Mouse (Mus musculus) MEL (cell line): ENCODE results near the gene Slc44a2. TPM values are rescaled to one million over a fixed set of nuclear protein-coding genes. Genes with fewer than 3 reads are reported as not detected.
A peak's percentile ranks its signal among the peaks of the same experiment; 100 is the strongest.

ENCODE experiments used
- DNase-seq: peaks from one replicate; pipeline ENCODE4 v3.0.0; 2011; ENCODE audit warnings: low read depth, low spot score
- H3K27ac ChIP-seq: 2 replicates; pipeline ENCODE4 v1.5.1; 2012; ENCODE audit warnings: low read depth, mild to moderate bottlenecking, control low read depth, low read length, moderate library complexity; ENCODE audit not compliant: control insufficient read depth
- H3K27me3 ChIP-seq, 2 experiments: fragments of 150-350 bp in 1 of 2; sonication (generic) in 1 of 2; 2 replicates each; pipeline ENCODE4 v1.6.1; 2012; ENCODE audit warnings: low read length in 2 of 2, mild to moderate bottlenecking in 2 of 2, improper control_type of control experiment in 1 of 2, moderate library complexity in 1 of 2; ENCODE audit not compliant: insufficient read depth in 2 of 2, control insufficient read depth in 1 of 2
- H3K36me3 ChIP-seq, 2 experiments: 2 replicates each; pipeline ENCODE4 v1.6.1; 2012 to 2014; ENCODE audit warnings: low read length in 2 of 2, improper control_type of control experiment in 1 of 2, inconsistent platforms in 1 of 2, mild to moderate bottlenecking in 1 of 2; ENCODE audit not compliant: insufficient read depth in 2 of 2, control insufficient read depth in 1 of 2
- H3K4me1 ChIP-seq, 2 experiments: fragments of 150-350 bp in 1 of 2; sonication (generic) in 1 of 2; 2 replicates each; pipeline ENCODE4 v1.6.1; 2012; ENCODE audit warnings: low read length in 2 of 2, improper control_type of control experiment in 1 of 2, mild to moderate bottlenecking in 1 of 2; ENCODE audit not compliant: insufficient read depth in 2 of 2, control insufficient read depth in 1 of 2
- H3K4me3 ChIP-seq, 2 experiments: fragments of 150-350 bp in 1 of 2; sonication (generic) in 1 of 2; 2 replicates each; pipeline ENCODE4 v1.5.1; 2012; ENCODE audit warnings: low read depth in 2 of 2, low read length in 2 of 2, mild to moderate bottlenecking in 2 of 2, moderate library complexity in 2 of 2, control low read depth in 1 of 2, improper control_type of control experiment in 1 of 2; ENCODE audit not compliant: control insufficient read depth in 1 of 2, insufficient read depth in 1 of 2
- H3K79me2 ChIP-seq: 2 replicates; pipeline ENCODE4 v1.6.1; 2012; ENCODE audit warnings: mild to moderate bottlenecking, low read length, moderate library complexity; ENCODE audit not compliant: control insufficient read depth, poor library complexity, insufficient read depth
- H3K9ac ChIP-seq: 2 replicates; pipeline ENCODE4 v1.6.1; 2012; ENCODE audit warnings: low read depth, mild to moderate bottlenecking, control low read depth, low read length, moderate library complexity; ENCODE audit not compliant: control insufficient read depth, poor library complexity, severe bottlenecking
- H3K9me3 ChIP-seq: fragments of 150-350 bp; sonication (generic); replicated peaks from 2 replicates; pipeline ENCODE4 v1.6.1; 2012; ENCODE audit warnings: mild to moderate bottlenecking, low read length, improper control_type of control experiment, moderate library complexity; ENCODE audit not compliant: insufficient read depth
- CHD1 ChIP-seq: IDR thresholded peaks from 2 replicates; pipeline ENCODE4 v1.6.1; 2012; ENCODE audit warnings: low read depth, mild to moderate bottlenecking, inconsistent platforms, low read length, improper control_type of control experiment
- CTCF ChIP-seq, 3 experiments: IDR thresholded peaks in 2 of 3; conservative IDR thresholded peaks in 1 of 3; 2 replicates each; pipeline ENCODE4 v1.5.1; 2011 to 2012; ENCODE audit warnings: low read length in 3 of 3, low read depth in 2 of 3, mild to moderate bottlenecking in 2 of 3, improper control_type of control experiment in 1 of 3, inconsistent platforms in 1 of 3, mixed read lengths in 1 of 3, moderate library complexity in 1 of 3; ENCODE audit not compliant: control insufficient read depth in 1 of 3, insufficient read depth in 1 of 3, poor library complexity in 1 of 3, severe bottlenecking in 1 of 3
- E2F4 ChIP-seq: IDR thresholded peaks from 2 replicates; pipeline ENCODE4 v1.6.1; 2011; ENCODE audit warnings: low read depth, low read length, improper control_type of control experiment, borderline replicate concordance
- EP300 ChIP-seq, 2 experiments: IDR thresholded peaks; 2 replicates each; pipeline ENCODE4 v1.6.1; 2011; ENCODE audit warnings: improper control_type of control experiment in 2 of 2, low read length in 2 of 2, low read depth in 1 of 2, mild to moderate bottlenecking in 1 of 2
- ETS1 ChIP-seq: IDR thresholded peaks from 2 replicates; pipeline ENCODE4 v1.6.1; 2012; ENCODE audit warnings: low read depth, mild to moderate bottlenecking, inconsistent platforms, low read length, improper control_type of control experiment, moderate library complexity
- GATA1 ChIP-seq: IDR thresholded peaks from 2 replicates; pipeline ENCODE4 v1.6.1; 2011; ENCODE audit warnings: low read depth, low read length, improper control_type of control experiment
- HCFC1 ChIP-seq: IDR thresholded peaks from 2 replicates; pipeline ENCODE4 v1.6.1; 2012; ENCODE audit warnings: low read depth, mild to moderate bottlenecking, inconsistent platforms, low read length, improper control_type of control experiment, moderate library complexity
- JUND ChIP-seq: IDR thresholded peaks from 2 replicates; pipeline ENCODE4 v1.6.1; 2011; ENCODE audit warnings: low read depth, mild to moderate bottlenecking, improper control_type of control experiment, low read length
- MAX ChIP-seq: IDR thresholded peaks from 2 replicates; pipeline ENCODE4 v1.6.1; 2011; ENCODE audit warnings: low read length, improper control_type of control experiment
- MAZ ChIP-seq: IDR thresholded peaks from 2 replicates; pipeline ENCODE4 v1.6.1; 2012; ENCODE audit warnings: low read depth, mild to moderate bottlenecking, inconsistent platforms, low read length, improper control_type of control experiment
- MEF2A ChIP-seq: IDR thresholded peaks from 2 replicates; pipeline ENCODE4 v1.6.1; 2014; ENCODE audit warnings: low read depth, mild to moderate bottlenecking, inconsistent platforms, low read length, improper control_type of control experiment; ENCODE audit not compliant: poor library complexity, insufficient replicate concordance, severe bottlenecking; ENCODE audit errors: extremely low read depth
- MXI1 ChIP-seq: IDR thresholded peaks from 2 replicates; pipeline ENCODE4 v1.6.1; 2011; ENCODE audit warnings: mild to moderate bottlenecking, low read depth, low read length, improper control_type of control experiment
- MYC ChIP-seq: IDR thresholded peaks from 2 replicates; pipeline ENCODE4 v1.6.1; 2011; ENCODE audit warnings: low read depth, mild to moderate bottlenecking, low read length, improper control_type of control experiment, moderate library complexity
- POLR2AphosphoS5 ChIP-seq: IDR thresholded peaks from 2 replicates; pipeline ENCODE4 v1.6.1; 2012; ENCODE audit warnings: low read depth, borderline replicate concordance, mild to moderate bottlenecking, inconsistent platforms, low read length, moderate library complexity, mixed read lengths
- RAD21 ChIP-seq: IDR thresholded peaks from 2 replicates; pipeline ENCODE4 v1.6.1; 2011; ENCODE audit warnings: mild to moderate bottlenecking, low read depth, low read length, improper control_type of control experiment
- RCOR1 ChIP-seq: IDR thresholded peaks from 2 replicates; pipeline ENCODE4 v1.6.1; 2012; ENCODE audit warnings: low read depth, mild to moderate bottlenecking, inconsistent platforms, low read length, improper control_type of control experiment
- SIN3A ChIP-seq: IDR thresholded peaks from 2 replicates; pipeline ENCODE4 v1.6.1; 2012; ENCODE audit warnings: low read length, improper control_type of control experiment, inconsistent platforms
- SMC3 ChIP-seq: IDR thresholded peaks from 2 replicates; pipeline ENCODE4 v1.6.1; 2011; ENCODE audit warnings: low read depth, low read length, improper control_type of control experiment
- TBP ChIP-seq: IDR thresholded peaks from 2 replicates; pipeline ENCODE4 v1.8.0; 2011; ENCODE audit warnings: low read depth, low read length, improper control_type of control experiment
- TCF12 ChIP-seq: IDR thresholded peaks from 2 replicates; pipeline ENCODE4 v1.6.1; 2014; ENCODE audit warnings: low read depth, mild to moderate bottlenecking, inconsistent platforms, low read length, improper control_type of control experiment, moderate library complexity
- USF1 ChIP-seq: IDR thresholded peaks from 2 replicates; pipeline ENCODE4 v1.6.1; 2014; ENCODE audit warnings: low read depth, mild to moderate bottlenecking, inconsistent platforms, low read length, improper control_type of control experiment, moderate library complexity
- USF2 ChIP-seq, 2 experiments: IDR thresholded peaks; 2 replicates each; pipeline ENCODE4 v1.6.1; 2011 to 2012; ENCODE audit warnings: improper control_type of control experiment in 2 of 2, low read length in 2 of 2, borderline replicate concordance in 1 of 2, inconsistent platforms in 1 of 2, low read depth in 1 of 2, mild to moderate bottlenecking in 1 of 2; ENCODE audit not compliant: insufficient read depth in 1 of 2
- ZC3H11A ChIP-seq: IDR thresholded peaks from 2 replicates; pipeline ENCODE4 v1.6.1; 2012; ENCODE audit warnings: low read depth, mild to moderate bottlenecking, inconsistent platforms, low read length, improper control_type of control experiment
- ZNF384 ChIP-seq: IDR thresholded peaks from 2 replicates; pipeline ENCODE4 v1.6.1; 2012; ENCODE audit warnings: low read depth, mild to moderate bottlenecking, inconsistent platforms, low read length, improper control_type of control experiment
- polyA plus RNA-seq, 2 experiments: library from polyadenylated mRNA; stranded (reverse) in 1 of 2; unstranded in 1 of 2; fragments of >175 nt in 1 of 2; fragments of >200 nt in 1 of 2; gene quantifications; 2 replicates each; pipeline versions ENCODE4 v1.2.1 to v1.2.4; 2012; ENCODE audit warnings: low replicate concordance in 2 of 2, low read depth in 1 of 2; ENCODE audit not compliant: insufficient read length in 2 of 2, insufficient read depth in 1 of 2, missing spikeins in 1 of 2
- total RNA-seq: library from RNA; depleted of rRNA; stranded (reverse); fragments of 300-350 nt; gene quantifications from 2 replicates; pipeline ENCODE4 v1.2.3, GENCODE M21; 2012

Slc44a2 gene
- total and polyA plus RNA-seq, 3 experiments = 27.3 to 121 TPM; not detected in 1

- H3K9ac ChIP-seq = peak overlapping the region; percentile 10
- H3K4me1 ChIP-seq = peaks cover 20 to 32% of the 10 kb centered on the region in 2 experiments
- no peak overlapping the region for H3K4me3 ChIP-seq
- DNase-seq = peak; percentile 84
- no peaks in the 10 kb centered on the region for H3K27me3 ChIP-seq
- H3K79me2 ChIP-seq = peaks cover 22% of the 10 kb centered on the region
- no peaks in the 10 kb centered on the region for H3K9me3 ChIP-seq
- H3K27ac ChIP-seq = peak overlapping the region; percentile 37
- TF ChIP-seq MAZ (peak; percentile 65; the same call in 1 of the 2 replicates), ZNF384 (no peak), HCFC1 (0 out of 2 replicates have a peak, but pooled peaks have one; percentile 43), JUND (no peak), TCF12 (0 out of 2 replicates have a peak, but pooled peaks have one; percentile 37), TBP (0 out of 2 replicates have a peak, but pooled peaks have one; percentile 30), MXI1 (peak; percentile 76), EP300 (IDR thresholded peaks at IDR 0.05; ENCODE audit: low read depth in 1 of 2, low read length in 2 of 2) (peak; percentile 40 to 58; a peak in 3 of 4 replicates), ETS1 (peak; percentile 63; the same call in 1 of the 2 replicates), GATA1 (0 out of 2 replicates have a peak, but pooled peaks have one; percentile 1), MEF2A (0 out of 2 replicates have a peak, but pooled peaks have one; percentile 64)
- H3K36me3 ChIP-seq = peaks cover 0 to 25% of the 10 kb centered on the region in 2 experiments; a peak in 2 of 4 replicates
These were observed 1.7 kb upstream of the Slc44a2 start for GRCm38 (mm10) chr9:21318792-21319191.

GRCm38 (mm10) chr9:21319503-21319902 lies 995 bp upstream of the Slc44a2 start:
- peaks cover 18 to 26% of the 10 kb centered on the region in 2 experiments for H3K4me1 ChIP-seq
- H3K79me2 ChIP-seq = peaks cover 22% of the 10 kb centered on the region
- H3K4me3 ChIP-seq = no peak overlapping the region
- H3K9ac ChIP-seq = no peak overlapping the region
- DNase-seq = peak; percentile 76
- H3K27ac ChIP-seq = no peak overlapping the region
- peaks cover 0 to 22% of the 10 kb centered on the region in 2 experiments; a peak in 2 of 4 replicates for H3K36me3 ChIP-seq
- no peaks in the 10 kb centered on the region for H3K9me3 ChIP-seq
- no peaks in the 10 kb centered on the region for H3K27me3 ChIP-seq
- peak; percentile 59 for TF ChIP-seq RAD21
- no peak for TF ChIP-seq USF2 (IDR thresholded peaks at IDR 0.05; ENCODE audit: borderline replicate concordance in 1 of 2, insufficient read depth in 1 of 2, low read depth in 1 of 2, low read length in 2 of 2)
- TF ChIP-seq MXI1 = peak; percentile 58; the same call in 1 of the 2 replicates
- 0 out of 4 replicates have a peak, but pooled peaks of 1 of the 2 experiments have one; percentile 13 for TF ChIP-seq EP300 (IDR thresholded peaks at IDR 0.05; ENCODE audit: low read depth in 1 of 2, low read length in 2 of 2)
- no peak for TF ChIP-seq CHD1
- no peak for TF ChIP-seq GATA1
- TF ChIP-seq SMC3 = peak; percentile 69
- TF ChIP-seq E2F4 = 0 out of 2 replicates have a peak, but pooled peaks have one; percentile 13
- TF ChIP-seq ZC3H11A = peak; percentile 52; the same call in 1 of the 2 replicates
- TF ChIP-seq USF1 = no peak
- TF ChIP-seq CTCF (IDR thresholded peaks at IDR 0.05 in 2 of 3, conservative IDR thresholded peaks at IDR 0.05 in 1 of 3; ENCODE audit: control insufficient read depth in 1 of 3, insufficient read depth in 1 of 3, low read depth in 2 of 3, low read length in 3 of 3, poor library complexity in 1 of 3, severe bottlenecking in 1 of 3) = peak; percentile 51 to 70 (median 60)
- TF ChIP-seq POLR2AphosphoS5 = no peak
- TF ChIP-seq HCFC1 = 0 out of 2 replicates have a peak, but pooled peaks have one; percentile 32
- TF ChIP-seq ZNF384 = 0 out of 2 replicates have a peak, but pooled peaks have one; percentile 18
- TF ChIP-seq SIN3A = peak; percentile 53; the same call in 1 of the 2 replicates
- TF ChIP-seq MYC = peak; percentile 71; the same call in 1 of the 2 replicates
- TF ChIP-seq RCOR1 = peak; percentile 53; the same call in 1 of the 2 replicates
- peak; percentile 54; the same call in 1 of the 2 replicates for TF ChIP-seq MAX
